Mouse (Mus musculus) hindbrain, embryonic 13.5 days (tissue): ENCODE measurements around the gene Lrrc38. TPM values are rescaled to one million over a fixed set of nuclear protein-coding genes. Genes with fewer than 3 reads are reported as not detected.
A peak's percentile ranks its signal among the peaks of the same experiment; 100 is the strongest.
"Not testable (repeated sequence)": the region's sequence is repeated elsewhere in the genome, so short reads cannot be mapped to it uniquely, and the experiment has no call there.

ENCODE experiments used
- ATAC-seq: fragments of 200-750 bp; cut with Nextera tagmentation; 2 replicates; pipeline ENCODE4 v1.8.0; 2017; ENCODE audit warnings: moderate TSS enrichment; ENCODE audit not compliant: low FRiP score
- H3K27ac ChIP-seq: fragments of 300-500 bp; sonication (generic); 2 replicates; pipeline ENCODE4 v1.5.1; 2015; ENCODE audit warnings: inconsistent platforms, mild to moderate bottlenecking, moderate library complexity
- H3K27me3 ChIP-seq: fragments of 300-500 bp; sonication (generic); 2 replicates; pipeline ENCODE4 v1.6.1; 2015; ENCODE audit warnings: mild to moderate bottlenecking, inconsistent platforms
- H3K36me3 ChIP-seq: fragments of 300-500 bp; sonication (generic); 2 replicates; pipeline ENCODE4 v1.6.1; 2015; ENCODE audit warnings: mild to moderate bottlenecking, inconsistent platforms
- H3K4me1 ChIP-seq: fragments of 300-500 bp; sonication (generic); replicated peaks from 2 replicates; pipeline ENCODE4 v1.6.1; 2015; ENCODE audit warnings: inconsistent platforms
- H3K4me2 ChIP-seq: fragments of 300-500 bp; sonication (generic); 2 replicates; pipeline ENCODE4 v1.6.1; 2015; ENCODE audit warnings: inconsistent platforms, mild to moderate bottlenecking, moderate library complexity
- H3K4me3 ChIP-seq: fragments of 300-500 bp; sonication (generic); 2 replicates; pipeline ENCODE4 v1.5.1; 2015; ENCODE audit warnings: mild to moderate bottlenecking, inconsistent platforms
- H3K9ac ChIP-seq: fragments of 300-500 bp; sonication (generic); 2 replicates; pipeline ENCODE4 v1.6.1; 2015; ENCODE audit warnings: mild to moderate bottlenecking, inconsistent platforms
- H3K9me3 ChIP-seq: fragments of 300-500 bp; sonication (generic); 2 replicates; pipeline ENCODE4 v1.6.1; 2016; ENCODE audit warnings: inconsistent platforms
- WGBS: fragments of 180-500 bp; shearing (Covaris S2); methylation state at CpG from one replicate; pipeline ENCODE4 v1.1.7; 2015; 5-methylcytosine and 5-hydroxymethylcytosine counted together
- polyA plus RNA-seq: library from polyadenylated mRNA; unstranded; fragments of >200 nt; fragmentation: Nextera tagmentation; extraction: Ambion mirVana; gene quantifications from 2 replicates; pipeline ENCODE4 v1.2.1, GENCODE M21; 2015

Gene Lrrc38
- polyA plus RNA-seq, 1 experiment from 2014 or later, result 0.22 TPM

DNA sequence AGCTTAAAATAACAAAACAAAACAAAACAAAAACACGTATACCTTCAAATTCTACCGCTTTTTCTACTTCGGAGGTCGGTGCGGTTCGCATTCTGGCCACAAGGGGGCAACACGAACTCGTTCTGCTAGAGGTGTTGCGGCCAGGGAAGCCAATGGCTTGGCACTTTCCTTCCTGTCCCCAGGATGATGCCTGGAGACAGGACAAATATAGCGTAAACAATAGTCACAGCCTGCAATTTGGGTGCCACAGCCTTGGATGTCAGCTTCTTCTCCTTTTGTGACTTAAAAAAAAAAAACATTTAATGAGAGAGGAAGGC is 24.0 kb upstream of the Lrrc38 start:
- Histone ChIP-seq H3K4me1 (peaks cover 13% of the 10 kb centered on the region), H3K4me2 (peak overlapping the region; percentile 58), H3K27ac (peak overlapping the region; percentile 75; the same call in 1 of the 2 replicates), H3K9ac (0 out of 2 replicates have a peak overlapping the region, but pooled peaks have one; percentile 21), H3K4me3 (peak overlapping the region; percentile 28), H3K9me3 (no peaks in the 10 kb centered on the region), H3K27me3 (no peaks in the 10 kb centered on the region), H3K36me3 (no peaks in the 10 kb centered on the region)
- 2% methylated on average over 10 of the region's 10 CpGs for WGBS
- 0 out of 2 replicates have a peak, but pooled peaks have one; percentile 52 for ATAC-seq

- H3K4me3 ChIP-seq, result no peak overlapping the region
- H3K27ac ChIP-seq, result no peak overlapping the region
- H3K4me2 ChIP-seq, result no peak overlapping the region
- no peak for ATAC-seq
- no peaks in the 10 kb centered on the region for H3K9me3 ChIP-seq
- WGBS, result 35% methylated on average over 9 of the region's 9 CpGs
- H3K36me3 ChIP-seq, result no peaks in the 10 kb centered on the region
- H3K27me3 ChIP-seq, result no peaks in the 10 kb centered on the region
- no peaks in the 10 kb centered on the region for H3K4me1 ChIP-seq
- H3K9ac ChIP-seq, result 0 out of 2 replicates have a peak overlapping the region, but pooled peaks have one; percentile 15
Observed at GRCm38 (mm10) chr4:143330566-143330965, 19.0 kb upstream of the Lrrc38 start.

DNA sequence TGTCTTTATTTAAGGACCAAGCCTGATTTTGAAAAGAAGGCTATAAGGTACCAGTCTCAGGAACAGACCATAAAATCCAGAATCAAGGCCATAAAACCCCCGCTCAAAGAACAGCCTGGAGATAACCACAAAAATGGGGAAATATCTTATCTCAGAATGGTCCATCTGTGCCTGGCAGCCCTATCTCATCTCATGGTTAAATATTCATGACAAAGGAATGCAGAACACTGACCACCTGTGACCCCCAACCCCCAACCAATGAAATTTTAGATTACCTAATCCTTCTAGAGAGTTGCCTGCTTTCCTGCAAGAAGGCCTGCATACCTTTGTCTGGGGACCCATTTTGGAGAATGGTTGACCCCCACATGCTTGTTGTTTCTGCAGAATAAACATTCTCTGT is 17.8 kb upstream of the Lrrc38 start:
- no peaks in the 10 kb centered on the region for H3K9me3 ChIP-seq
- no peak overlapping the region for H3K4me2 ChIP-seq
- no peaks in the 10 kb centered on the region for H3K36me3 ChIP-seq
- H3K4me3 ChIP-seq, result no peak overlapping the region
- 90% methylated on average over 1 of the region's 1 CpGs for WGBS
- no peaks in the 10 kb centered on the region for H3K27me3 ChIP-seq
- H3K9ac ChIP-seq, result no peak overlapping the region
- H3K4me1 ChIP-seq, result no peaks in the 10 kb centered on the region
- H3K27ac ChIP-seq, result no peak overlapping the region
- no peak for ATAC-seq

GRCm38 (mm10) chr4:143334145-143334544 is 15.4 kb upstream of the Lrrc38 start:
- Histone ChIP-seq H3K9ac (no peak overlapping the region), H3K4me1 (no peaks in the 10 kb centered on the region), H3K9me3 (no peaks in the 10 kb centered on the region), H3K36me3 (no peaks in the 10 kb centered on the region), H3K27me3 (no peaks in the 10 kb centered on the region), H3K27ac (no peak overlapping the region), H3K4me3 (no peak overlapping the region), H3K4me2 (no peak overlapping the region)
- ATAC-seq, result no peak
- WGBS, result 66% methylated on average over 5 of the region's 5 CpGs

DNA sequence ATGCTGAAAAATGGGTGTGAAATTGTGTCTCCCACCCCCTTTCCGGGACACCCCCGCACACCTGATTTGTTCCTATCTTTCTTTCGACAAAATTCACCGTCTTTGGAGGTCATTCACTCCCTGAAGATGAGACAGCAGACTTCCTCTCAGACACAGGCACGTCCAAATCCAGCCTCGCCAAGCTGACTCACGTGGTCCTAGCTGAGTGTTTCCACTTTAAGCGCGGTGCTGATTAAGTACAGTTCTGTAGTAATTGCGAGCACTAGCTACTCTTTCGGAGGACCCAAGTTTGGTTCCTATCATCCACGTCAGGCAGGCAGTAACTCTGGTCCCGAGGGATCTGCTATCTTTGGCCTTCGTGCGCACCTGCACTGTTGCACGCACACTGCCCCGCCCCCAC is 14.6 kb upstream of the Lrrc38 start:
- H3K27me3 ChIP-seq, result no peaks in the 10 kb centered on the region
- H3K4me3 ChIP-seq, result no peak overlapping the region
- ATAC-seq, result no peak
- no peaks in the 10 kb centered on the region for H3K9me3 ChIP-seq
- H3K27ac ChIP-seq, result no peak overlapping the region
- H3K36me3 ChIP-seq, result no peaks in the 10 kb centered on the region
- no peak overlapping the region for H3K9ac ChIP-seq
- no peak overlapping the region for H3K4me2 ChIP-seq
- WGBS, result 93% methylated on average over 17 of the region's 17 CpGs
- H3K4me1 ChIP-seq, result no peaks in the 10 kb centered on the region

- Histone ChIP-seq H3K9ac (no peak overlapping the region), H3K27me3 (no peaks in the 10 kb centered on the region), H3K9me3 (no peaks in the 10 kb centered on the region), H3K4me3 (no peak overlapping the region), H3K27ac (no peak overlapping the region), H3K4me2 (no peak overlapping the region), H3K36me3 (no peaks in the 10 kb centered on the region), H3K4me1 (no peaks in the 10 kb centered on the region)
- WGBS, result 48% methylated on average over 2 of the region's 2 CpGs
- ATAC-seq, result no peak
Observed at GRCm38 (mm10) chr4:143336096-143336495, 13.5 kb upstream of the Lrrc38 start.

DNA sequence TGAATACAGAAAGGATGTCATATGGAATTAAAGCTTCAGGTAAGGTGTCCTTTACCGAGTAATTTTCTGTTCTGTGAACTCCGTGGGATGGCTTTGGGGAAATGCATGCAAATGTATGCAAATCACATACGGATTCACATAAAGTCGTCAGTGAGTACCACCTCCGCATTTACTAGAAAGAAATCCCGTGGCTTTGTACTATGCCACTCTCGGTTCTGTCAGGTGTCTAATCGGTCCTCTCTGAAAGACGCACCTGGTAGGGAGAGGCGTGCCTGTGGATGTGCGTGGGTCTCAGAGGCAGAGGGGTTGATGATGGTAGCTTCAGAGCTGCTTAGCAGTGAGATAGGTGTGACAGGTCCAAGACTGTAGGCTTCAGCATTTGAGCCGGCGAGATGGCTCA is 9.7 kb upstream of the Lrrc38 start:
- H3K4me3 ChIP-seq, result no peak overlapping the region
- H3K27ac ChIP-seq, result no peak overlapping the region
- no peak overlapping the region for H3K9ac ChIP-seq
- ATAC-seq, result no peak
- H3K27me3 ChIP-seq, result no peaks in the 10 kb centered on the region
- no peaks in the 10 kb centered on the region for H3K9me3 ChIP-seq
- no peaks in the 10 kb centered on the region for H3K4me1 ChIP-seq
- no peaks in the 10 kb centered on the region for H3K36me3 ChIP-seq
- no peak overlapping the region for H3K4me2 ChIP-seq
- WGBS, result 82% methylated on average over 13 of the region's 13 CpGs

DNA sequence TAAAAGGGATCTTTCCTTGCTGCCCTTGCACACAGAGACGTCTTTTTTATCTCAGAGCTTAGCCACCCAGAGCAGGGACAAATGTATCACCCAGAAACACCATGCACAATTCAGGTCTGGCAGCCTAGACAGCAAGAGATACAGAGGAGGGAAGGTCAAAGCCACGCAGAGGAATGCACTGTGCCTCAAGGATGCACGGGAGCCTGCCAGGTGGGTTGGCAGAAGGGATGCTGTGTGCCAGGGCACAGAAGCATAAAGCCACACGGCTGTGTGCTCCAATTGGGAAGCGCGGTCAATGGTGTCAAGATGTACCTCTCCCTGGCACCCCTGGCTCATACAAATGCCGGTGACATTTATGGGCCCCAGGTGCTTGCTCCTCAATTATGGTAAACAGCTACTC is 8.1 kb upstream of the Lrrc38 start:
- Histone ChIP-seq H3K27me3 (no peaks in the 10 kb centered on the region), H3K36me3 (no peaks in the 10 kb centered on the region), H3K4me1 (no peaks in the 10 kb centered on the region), H3K4me2 (no peak overlapping the region), H3K9ac (no peak overlapping the region), H3K4me3 (no peak overlapping the region), H3K27ac (no peak overlapping the region), H3K9me3 (no peaks in the 10 kb centered on the region)
- no peak for ATAC-seq
- WGBS, result 82% methylated on average over 7 of the region's 7 CpGs

DNA sequence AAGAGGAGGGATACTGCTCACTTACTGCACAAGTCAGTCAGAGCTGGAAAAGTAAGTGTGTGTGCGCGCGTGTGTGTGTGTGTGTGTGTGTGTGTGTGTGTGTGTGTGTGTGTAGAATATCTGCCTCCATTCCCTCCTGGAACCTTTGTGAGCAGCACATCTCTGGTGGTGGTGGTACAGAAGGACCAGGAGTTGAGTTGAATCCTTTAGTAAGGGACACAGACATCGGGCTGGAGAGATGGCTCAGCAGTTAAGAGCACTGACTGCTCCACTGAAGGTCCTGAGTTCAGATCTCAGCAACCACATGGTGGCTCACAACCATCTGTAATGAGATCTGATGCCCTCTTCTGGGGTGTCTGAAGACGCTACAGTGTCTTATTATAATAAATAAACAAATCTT is 4.1 kb upstream of the Lrrc38 start:
- H3K4me3 ChIP-seq, H3K9me3 ChIP-seq, H3K4me2 ChIP-seq, H3K9ac ChIP-seq, ATAC-seq, H3K27ac ChIP-seq, H3K36me3 ChIP-seq: not testable (repeated sequence)
- Histone ChIP-seq H3K4me1 (peaks cover 18% of the 10 kb centered on the region), H3K27me3 (peaks cover 33% of the 10 kb centered on the region)
- 88% methylated on average over 5 of the region's 5 CpGs for WGBS

- Histone ChIP-seq H3K27ac (no peak overlapping the region), H3K36me3 (no peaks in the 10 kb centered on the region), H3K4me1 (peaks cover 21% of the 10 kb centered on the region), H3K9ac (no peak overlapping the region), H3K4me2 (no peak overlapping the region), H3K4me3 (no peak overlapping the region), H3K9me3 (no peaks in the 10 kb centered on the region), H3K27me3 (peaks cover 55% of the 10 kb centered on the region)
- no peak for ATAC-seq
- WGBS, result 25% methylated on average over 5 of the region's 5 CpGs
Observed at GRCm38 (mm10) chr4:143348678-143349077, 879 bp upstream of the Lrrc38 start.

GRCm38 (mm10) chr4:143350047-143351015 is 774 bp downstream of the Lrrc38 start:
- Histone ChIP-seq H3K36me3 (no peaks in the 10 kb centered on the region), H3K27ac (no peak overlapping the region), H3K9me3 (no peaks in the 10 kb centered on the region), H3K4me3 (peak overlapping the region; percentile 60), H3K9ac (peak overlapping the region; percentile 76), H3K4me2 (peak overlapping the region; percentile 98), H3K4me1 (peaks cover 21% of the 10 kb centered on the region), H3K27me3 (peaks cover 59% of the 10 kb centered on the region)
- 4% methylated on average over 72 of the region's 72 CpGs for WGBS
- peak; percentile 55; the same call in 1 of the 2 replicates for ATAC-seq

DNA sequence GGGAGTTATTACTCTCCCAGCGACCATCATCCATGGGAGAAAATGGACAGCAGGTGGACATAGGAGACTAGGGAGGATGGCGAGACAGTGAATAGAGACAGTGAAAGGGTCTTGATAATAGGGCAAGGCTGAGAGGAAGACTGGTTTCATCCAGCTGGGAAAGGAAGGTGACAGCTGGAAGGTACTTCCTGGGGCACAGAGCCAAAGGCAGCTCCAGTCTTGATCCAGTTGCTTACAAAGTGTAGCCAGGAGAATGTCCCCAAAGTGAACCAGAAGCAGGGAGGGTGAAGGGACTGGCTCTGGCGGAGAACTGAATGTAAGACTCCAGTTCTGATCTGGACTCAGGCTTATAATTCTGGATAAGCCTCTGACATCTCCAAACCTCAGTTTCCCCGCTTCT is 2.7 kb downstream of the Lrrc38 start:
- H3K36me3 ChIP-seq, result no peaks in the 10 kb centered on the region
- H3K4me1 ChIP-seq, result peaks cover 21% of the 10 kb centered on the region
- no peaks in the 10 kb centered on the region for H3K9me3 ChIP-seq
- no peak overlapping the region for H3K4me3 ChIP-seq
- H3K27me3 ChIP-seq, result peaks cover 58% of the 10 kb centered on the region
- H3K27ac ChIP-seq, result no peak overlapping the region
- ATAC-seq, result no peak
- no peak overlapping the region for H3K4me2 ChIP-seq
- H3K9ac ChIP-seq, result no peak overlapping the region
- 72% methylated on average over 4 of the region's 4 CpGs for WGBS

- Histone ChIP-seq H3K27ac (no peak overlapping the region), H3K9me3 (no peaks in the 10 kb centered on the region), H3K9ac (no peak overlapping the region), H3K36me3 (no peaks in the 10 kb centered on the region), H3K4me2 (no peak overlapping the region), H3K27me3 (no peaks in the 10 kb centered on the region), H3K4me1 (peaks cover 9% of the 10 kb centered on the region; the same call in 1 of the 2 replicates), H3K4me3 (no peak overlapping the region)
- WGBS, result 51% methylated on average over 10 of the region's 10 CpGs
- ATAC-seq, result no peak
Observed at GRCm38 (mm10) chr4:143361520-143361919, 12.0 kb downstream of the Lrrc38 start.
